Mouse (Mus musculus) stomach, postnatal 0 days (tissue): ENCODE data around the gene Wwox. TPM values are rescaled to one million over a fixed set of nuclear protein-coding genes. Genes with fewer than 3 reads are reported as not detected.

Experiments used
- ATAC-seq: fragments of 200-750 bp; cut with Nextera tagmentation; 2 replicates; pipeline ENCODE4 v1.8.0; 2017; ENCODE audit not compliant: low FRiP score, low TSS enrichment
- DNase-seq: peaks from one replicate; pipeline ENCODE4 v3.0.0-alpha.2; 2016; ENCODE audit warnings: low spot score
- H3K27ac ChIP-seq: fragments of 300-500 bp; sonication (generic); replicated peaks from 2 replicates; pipeline ENCODE4 v1.5.1; 2014; ENCODE audit warnings: mild to moderate bottlenecking, control low read depth
- H3K27me3 ChIP-seq: fragments of 300-500 bp; sonication (generic); 2 replicates; pipeline ENCODE4 v1.6.1; 2014; ENCODE audit warnings: low read length; ENCODE audit not compliant: control insufficient read depth, insufficient read depth
- H3K36me3 ChIP-seq: fragments of 300-500 bp; sonication (generic); 2 replicates; pipeline ENCODE4 v1.6.1; 2014; ENCODE audit warnings: low read length, mixed read lengths; ENCODE audit not compliant: control insufficient read depth, insufficient read depth
- H3K4me1 ChIP-seq: fragments of 300-500 bp; sonication (generic); replicated peaks from 2 replicates; pipeline ENCODE4 v1.6.1; 2014; ENCODE audit warnings: antibody characterized with exemption; ENCODE audit not compliant: control insufficient read depth, insufficient read depth
- H3K4me2 ChIP-seq: fragments of 300-500 bp; sonication (generic); replicated peaks from 2 replicates; pipeline ENCODE4 v1.6.1; 2014; ENCODE audit warnings: low read depth, mild to moderate bottlenecking, control low read depth, moderate library complexity
- H3K4me3 ChIP-seq: fragments of 300-500 bp; sonication (generic); 2 replicates; pipeline ENCODE4 v1.5.1; 2014; ENCODE audit warnings: low read depth, low read length, control low read depth
- H3K9ac ChIP-seq: fragments of 300-500 bp; sonication (generic); 2 replicates; pipeline ENCODE4 v1.6.1; 2014; ENCODE audit warnings: mild to moderate bottlenecking, low read length, control low read depth, mixed read lengths
- H3K9me3 ChIP-seq: fragments of 300-500 bp; sonication (generic); 2 replicates; pipeline ENCODE4 v1.6.1; 2016; ENCODE audit warnings: low read length; ENCODE audit not compliant: control insufficient read depth
- CTCF ChIP-seq: IDR thresholded peaks from 2 replicates; pipeline ENCODE4 v1.5.1; 2016; ENCODE audit warnings: antibody characterized with exemption, low read depth, mild to moderate bottlenecking, moderate library complexity
- EP300 ChIP-seq: optimal IDR thresholded peaks from 2 replicates; pipeline ENCODE3; 2016; ENCODE audit warnings: antibody characterized with exemption
- WGBS: fragments of 180-500 bp; shearing (Covaris S2); extraction: QIAGEN DNeasy Blood & Tissue Kit; methylation state at CpG from one replicate; pipeline ENCODE4 v1.1.7; 2014; 5-methylcytosine and 5-hydroxymethylcytosine counted together
- polyA plus RNA-seq: library from polyadenylated mRNA; unstranded; fragments of >200 nt; fragmentation: Nextera tagmentation; extraction: Ambion mirVana; gene quantifications from 2 replicates; pipeline ENCODE4 v1.2.1, GENCODE M21; 2015

Wwox gene
- polyA plus RNA-seq, 1 experiment from 2014 or later = 9.2 TPM

- WGBS = 81% methylated on average over 11 of the region's 11 CpGs
- Histone ChIP-seq H3K9ac (no peak overlapping the region), H3K27ac (no peak overlapping the region), H3K27me3 (no peaks in the 10 kb centered on the region), H3K4me2 (no peak overlapping the region), H3K9me3 (no peaks in the 10 kb centered on the region), H3K4me3 (no peak overlapping the region), H3K36me3 (no peaks in the 10 kb centered on the region), H3K4me1 (no peaks in the 10 kb centered on the region)
- DNase-seq (no peak), ATAC-seq (no peak)
- no peak for TF ChIP-seq CTCF
- no peak for TF ChIP-seq EP300
These were observed 249.3 kb downstream of the Wwox start for GRCm38 (mm10) chr8:114688732-114689131.

- no peaks in the 10 kb centered on the region for H3K4me1 ChIP-seq
- H3K27me3 ChIP-seq = no peaks in the 10 kb centered on the region
- no peaks in the 10 kb centered on the region for H3K36me3 ChIP-seq
- no peak overlapping the region for H3K27ac ChIP-seq
- TF ChIP-seq CTCF = no peak
- TF ChIP-seq EP300 = no peak
- H3K9me3 ChIP-seq = no peaks in the 10 kb centered on the region
- no peak overlapping the region for H3K4me3 ChIP-seq
- DNase-seq (no peak), ATAC-seq (no peak)
- WGBS = 65% methylated on average over 4 of the region's 4 CpGs
- H3K9ac ChIP-seq = no peak overlapping the region
- no peak overlapping the region for H3K4me2 ChIP-seq
These were observed 255.2 kb downstream of the Wwox start for GRCm38 (mm10) chr8:114694566-114695198.

- Histone ChIP-seq H3K4me1 (no peaks in the 10 kb centered on the region), H3K9ac (no peak overlapping the region), H3K4me2 (no peak overlapping the region), H3K27ac (no peak overlapping the region), H3K4me3 (no peak overlapping the region), H3K36me3 (no peaks in the 10 kb centered on the region), H3K9me3 (no peaks in the 10 kb centered on the region), H3K27me3 (no peaks in the 10 kb centered on the region)
- ATAC-seq (peak; percentile 29; the same call in 1 of the 2 replicates), DNase-seq (no peak)
- no peak for TF ChIP-seq EP300
- TF ChIP-seq CTCF = peak; percentile 33; the same call in 1 of the 2 replicates
- 41% methylated on average over 5 of the region's 5 CpGs for WGBS
These were observed 264.1 kb downstream of the Wwox start for GRCm38 (mm10) chr8:114703517-114703916.

GRCm38 (mm10) chr8:114707538-114708138 is 268.2 kb downstream of the Wwox start:
- peak; percentile 18; the same call in 1 of the 2 replicates for ATAC-seq
- Histone ChIP-seq H3K9me3 (no peaks in the 10 kb centered on the region), H3K36me3 (no peaks in the 10 kb centered on the region), H3K4me1 (no peaks in the 10 kb centered on the region), H3K4me2 (peak overlapping the region; percentile 12), H3K27me3 (no peaks in the 10 kb centered on the region), H3K4me3 (no peak overlapping the region), H3K9ac (0 out of 2 replicates have a peak overlapping the region, but pooled peaks have one; percentile 23), H3K27ac (peak overlapping the region; percentile 79)
- 36% methylated on average over 15 of the region's 15 CpGs for WGBS
- DNase-seq = no peak
- TF ChIP-seq EP300 (no peak), CTCF (no peak)

- H3K4me1 ChIP-seq = no peaks in the 10 kb centered on the region
- H3K9me3 ChIP-seq = no peaks in the 10 kb centered on the region
- ATAC-seq (no peak), DNase-seq (no peak)
- H3K36me3 ChIP-seq = no peaks in the 10 kb centered on the region
- no peaks in the 10 kb centered on the region for H3K27me3 ChIP-seq
- no peak overlapping the region for H3K27ac ChIP-seq
- no peak overlapping the region for H3K4me3 ChIP-seq
- TF ChIP-seq EP300 (no peak), CTCF (peak; percentile 60)
- H3K9ac ChIP-seq = no peak overlapping the region
- WGBS = 71% methylated on average over 13 of the region's 13 CpGs
- no peak overlapping the region for H3K4me2 ChIP-seq
These were observed 276.0 kb downstream of the Wwox start for GRCm38 (mm10) chr8:114715318-114716070.
